Mouse (Mus musculus): ENCODE results near the gene Olfr761.
"Not testable (repeated sequence)": the region's sequence is repeated elsewhere in the genome, so short reads cannot be mapped to it uniquely, and the experiment has no call there.

Olfr761 gene

DNA sequence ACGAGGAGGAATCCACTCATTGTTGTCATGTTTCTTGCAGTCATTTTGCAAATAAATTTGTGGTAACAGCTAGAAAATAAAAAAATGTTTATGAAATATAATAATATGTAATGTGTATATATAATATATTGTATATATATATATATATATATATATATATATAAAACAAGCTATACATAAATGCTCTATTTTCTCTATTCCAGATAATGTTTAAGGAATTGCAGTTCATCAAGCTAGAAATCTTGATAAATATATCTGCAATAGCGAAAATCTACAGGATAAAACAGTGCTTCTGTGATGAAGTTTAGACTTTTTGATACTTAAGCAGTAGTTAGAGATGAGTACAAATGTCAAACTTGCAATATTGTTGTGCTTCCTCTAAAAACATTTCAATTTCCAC lies at the start of gene Olfr761:
Olfr761 (minus strand) TSS at position 101 of the 400 bp plus-strand sequence.
- in situ Hi-C loops (cut with MboI): no loop called here

DNA sequence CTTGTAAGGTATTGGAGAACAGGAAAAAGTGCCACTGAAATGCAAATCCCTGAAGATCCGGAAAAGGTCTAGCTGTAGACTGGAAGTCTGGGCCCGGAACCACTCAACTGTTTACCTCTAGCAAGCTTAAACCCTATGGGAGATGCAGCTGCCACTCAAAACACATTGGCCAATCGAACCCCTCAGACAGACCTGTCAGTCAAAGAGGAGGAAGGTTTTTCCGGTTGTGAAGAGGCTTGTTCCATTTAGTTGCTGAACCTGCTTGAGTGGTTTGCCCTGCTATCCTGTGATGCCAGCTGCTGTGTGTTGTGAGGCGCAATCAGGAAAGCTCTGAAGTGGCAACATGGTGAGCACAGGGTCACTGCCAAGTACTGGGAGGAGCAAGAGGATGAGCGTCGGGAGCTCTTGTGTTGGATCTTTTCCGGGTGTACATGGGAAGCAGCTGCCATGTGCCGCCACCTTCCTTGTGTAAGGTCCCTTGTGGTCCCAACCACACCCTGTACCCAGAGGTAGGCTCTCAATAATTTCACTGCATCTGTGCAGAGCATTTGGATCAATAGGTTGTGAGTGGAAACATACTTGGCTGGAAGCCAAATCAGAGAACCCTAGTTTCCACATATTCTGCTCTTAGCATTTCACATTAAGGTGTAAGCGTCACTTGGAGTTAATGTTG lies 42.9 kb upstream of the Olfr761 start:
- in situ Hi-C loops (cut with MboI): no loop called here

DNA sequence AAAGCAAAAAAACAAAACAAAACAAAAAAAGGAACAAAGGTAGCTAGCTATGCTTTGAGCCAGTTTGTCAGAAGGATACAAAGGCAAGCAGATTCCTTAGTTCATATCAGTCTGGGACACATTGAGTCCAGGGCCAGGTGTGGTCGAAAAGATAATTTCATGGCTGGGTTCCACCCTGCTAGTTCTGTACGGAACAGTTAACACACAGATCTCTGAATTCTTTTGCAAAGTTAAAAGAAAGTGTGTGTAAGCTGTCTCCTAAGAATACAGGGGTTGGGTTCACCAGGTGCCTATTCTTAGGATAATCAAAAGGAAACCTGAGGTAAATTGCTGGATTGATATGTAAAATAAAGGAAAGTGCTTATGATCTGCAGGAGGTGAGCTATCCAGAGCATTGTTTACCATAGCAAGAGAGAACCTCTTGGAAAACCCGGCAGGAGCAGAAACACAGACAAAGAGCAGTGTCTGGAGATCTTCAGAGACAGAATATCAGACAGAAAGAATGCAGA lies 37.6 kb upstream of the Olfr761 start:
- in situ Hi-C loops (cut with MboI): no loop called here

DNA sequence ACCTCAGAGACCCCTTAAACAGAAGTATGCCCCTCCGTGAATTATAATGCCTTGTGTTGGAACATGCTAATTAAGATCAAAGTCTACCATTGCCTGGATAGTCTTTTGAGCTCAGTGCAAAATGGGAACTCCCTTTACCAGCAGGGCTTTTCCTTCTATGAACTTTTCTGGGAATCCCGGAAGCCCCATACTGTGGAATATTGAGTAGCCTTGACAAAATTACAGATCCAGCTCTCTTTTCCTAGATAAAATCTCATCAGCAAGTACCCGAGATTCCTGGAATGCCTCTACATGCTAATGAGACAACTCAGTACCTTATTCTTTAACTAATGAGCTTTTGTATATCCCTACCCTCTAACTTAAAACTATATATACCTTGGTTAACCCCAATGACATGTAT lies 20.7 kb upstream of the Olfr761 start:
- in situ Hi-C loops (cut with MboI): no loop called here

DNA sequence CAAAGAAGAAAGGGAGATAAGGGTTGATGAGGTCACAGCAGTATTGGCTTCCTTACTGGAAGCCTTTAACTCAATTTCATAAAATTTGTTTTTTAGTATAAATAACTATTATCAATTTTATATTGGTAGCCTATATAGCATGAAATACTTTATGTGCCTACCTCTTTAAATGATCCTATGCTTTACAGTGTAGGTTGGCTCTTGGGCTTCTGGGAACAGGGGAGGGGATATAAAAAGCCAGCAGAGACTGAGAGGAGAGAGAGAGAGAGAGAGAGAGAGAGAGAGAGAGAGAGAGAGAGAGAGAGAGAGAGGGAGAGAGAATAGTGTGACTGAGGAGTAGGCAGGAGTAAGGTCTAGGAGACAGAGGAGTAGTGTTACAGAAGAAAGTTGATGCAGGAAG lies 32.6 kb downstream of the Olfr761 start, which contains the start of gene Olfr128:
Olfr128 (plus strand) TSS at position 301 of the 400 bp plus-strand sequence.
- in situ Hi-C loops (cut with MboI): no loop called here

DNA sequence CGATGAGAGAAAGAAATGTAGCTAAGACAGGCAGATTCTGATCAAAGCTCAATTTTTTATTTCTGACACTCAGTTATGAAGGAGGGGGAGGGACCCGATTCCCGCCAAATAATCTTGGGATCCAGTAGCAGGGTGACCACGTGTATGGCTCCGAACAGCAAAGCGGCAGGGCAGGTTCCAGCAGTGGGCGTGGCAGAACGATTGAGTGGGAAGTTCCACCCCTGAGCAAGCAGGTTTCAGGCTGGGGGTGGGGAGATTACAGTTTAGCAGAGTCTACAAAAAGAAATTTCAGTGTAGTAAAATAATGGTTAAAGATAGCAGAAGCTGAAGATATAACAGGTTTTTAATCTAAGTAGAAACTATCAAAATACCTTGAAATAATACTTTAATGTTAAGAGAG lies 46.1 kb downstream of the Olfr761 start:
- in situ Hi-C loops (cut with MboI): not testable (repeated sequence)

All from mature B cell (primary cell).